Mouse (Mus musculus) brain, embryonic 14.5 days (tissue): ENCODE results near the gene Anxa8.

Experiments
- CTCF ChIP-seq: fragments of 200-500 bp; IDR thresholded peaks from 2 replicates; pipeline ENCODE4 v1.5.1; 2012; ENCODE audit warnings: inconsistent platforms, mild to moderate bottlenecking, moderate library complexity, borderline replicate concordance; ENCODE audit not compliant: insufficient read depth, insufficient read length; ENCODE audit errors: extremely low read depth
- POLR2A ChIP-seq: fragments of 200-500 bp; IDR thresholded peaks from 2 replicates; pipeline ENCODE4 v1.6.1; 2012; ENCODE audit warnings: mild to moderate bottlenecking, inconsistent platforms, borderline replicate concordance; ENCODE audit not compliant: poor library complexity, insufficient read depth, insufficient read length, severe bottlenecking; ENCODE audit errors: extremely low read depth

GRCm38 (mm10) chr14:34050101-34050779 lies 35.5 kb upstream of the Anxa8 start:
- no peak for TF ChIP-seq CTCF
- no peak for TF ChIP-seq POLR2A
